Mouse (Mus musculus): ENCODE results near the gene Tnp2.

Tnp2 gene

GRCm38 (mm10) chr16:10770531-10771325, 17.7 kb downstream of the Tnp2 start:
- no peak for DNase-seq (ENCODE audit: extremely low read depth, insufficient read length, low spot score)

DNA sequence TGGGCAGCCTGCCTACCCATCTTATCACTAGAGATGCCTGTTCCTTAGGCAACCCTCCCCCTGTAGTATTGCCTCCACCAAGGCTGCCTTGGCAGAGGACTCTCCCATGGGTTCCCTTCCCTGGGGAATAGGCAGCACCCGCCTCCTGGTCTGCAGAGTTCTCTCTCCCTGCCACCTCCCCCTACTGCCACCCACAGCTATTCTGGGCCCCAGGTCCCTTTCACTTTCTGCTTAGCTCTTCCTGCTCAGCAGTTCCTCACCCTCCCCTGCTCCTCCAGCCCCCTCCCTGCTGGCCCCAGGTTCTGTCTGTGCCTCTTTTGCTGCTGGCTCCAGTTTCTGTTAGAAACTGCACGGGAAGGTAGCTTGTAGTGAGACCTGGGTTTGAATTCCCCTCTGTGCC, 18.8 kb downstream of the Tnp2 start:
- DNase-seq (ENCODE audit: extremely low read depth, insufficient read length, low spot score): peak; percentile 70

GRCm38 (mm10) chr16:10768821-10769220, 19.6 kb downstream of the Tnp2 start:
- DNase-seq (ENCODE audit: extremely low read depth, insufficient read length, low spot score): peak; percentile 51

GRCm38 (mm10) chr16:10767158-10767557, 21.3 kb downstream of the Tnp2 start:
- no peak for DNase-seq (ENCODE audit: extremely low read depth, insufficient read length, low spot score)

- no peak for DNase-seq (ENCODE audit: extremely low read depth, insufficient read length, low spot score)
Observed at GRCm38 (mm10) chr16:10764323-10764722, 24.1 kb downstream of the Tnp2 start.

- DNase-seq (ENCODE audit: extremely low read depth, insufficient read length, low spot score): no peak
Observed at GRCm38 (mm10) chr16:10763540-10764264, 24.8 kb downstream of the Tnp2 start.

- no peak for DNase-seq (ENCODE audit: extremely low read depth, insufficient read length, low spot score)
Observed at GRCm38 (mm10) chr16:10762569-10763180, 25.8 kb downstream of the Tnp2 start.

GRCm38 (mm10) chr16:10761182-10761581, 27.3 kb downstream of the Tnp2 start:
- DNase-seq (ENCODE audit: extremely low read depth, insufficient read length, low spot score): no peak

- no peak for DNase-seq (ENCODE audit: extremely low read depth, insufficient read length, low spot score)
Observed at GRCm38 (mm10) chr16:10756168-10756567, 32.3 kb downstream of the Tnp2 start.

GRCm38 (mm10) chr16:10754521-10755296, 33.8 kb downstream of the Tnp2 start:
- peak; percentile 96 for DNase-seq (ENCODE audit: extremely low read depth, insufficient read length, low spot score)

DNA sequence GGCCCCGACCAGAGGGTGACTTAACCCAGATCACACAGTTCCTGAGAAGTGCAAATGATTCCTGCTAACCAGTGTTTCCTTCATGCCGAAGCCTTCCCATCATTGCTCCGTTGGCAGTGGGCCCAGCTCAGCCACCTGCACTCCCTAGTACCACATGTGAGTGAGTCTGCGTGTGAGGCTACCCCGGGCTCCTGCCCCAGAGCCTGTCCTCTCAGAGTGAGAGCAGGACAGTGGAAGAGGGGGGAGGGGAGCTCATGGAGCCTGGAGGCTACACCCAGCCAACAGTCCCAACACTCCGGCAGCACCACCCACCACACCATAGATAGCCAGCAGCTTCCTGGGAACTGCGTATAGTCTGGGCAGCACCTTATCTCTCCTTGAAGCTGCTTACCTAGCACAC, 38.6 kb downstream of the Tnp2 start:
- no peak for DNase-seq (ENCODE audit: extremely low read depth, insufficient read length, low spot score)

GRCm38 (mm10) chr16:10749226-10749625, 39.2 kb downstream of the Tnp2 start:
- no peak for DNase-seq (ENCODE audit: extremely low read depth, insufficient read length, low spot score)

GRCm38 (mm10) chr16:10741082-10741481, 47.4 kb downstream of the Tnp2 start:
- no peak for DNase-seq (ENCODE audit: extremely low read depth, insufficient read length, low spot score)

GRCm38 (mm10) chr16:10739854-10740398, 48.5 kb downstream of the Tnp2 start:
- DNase-seq (ENCODE audit: extremely low read depth, insufficient read length, low spot score): no peak

DNA sequence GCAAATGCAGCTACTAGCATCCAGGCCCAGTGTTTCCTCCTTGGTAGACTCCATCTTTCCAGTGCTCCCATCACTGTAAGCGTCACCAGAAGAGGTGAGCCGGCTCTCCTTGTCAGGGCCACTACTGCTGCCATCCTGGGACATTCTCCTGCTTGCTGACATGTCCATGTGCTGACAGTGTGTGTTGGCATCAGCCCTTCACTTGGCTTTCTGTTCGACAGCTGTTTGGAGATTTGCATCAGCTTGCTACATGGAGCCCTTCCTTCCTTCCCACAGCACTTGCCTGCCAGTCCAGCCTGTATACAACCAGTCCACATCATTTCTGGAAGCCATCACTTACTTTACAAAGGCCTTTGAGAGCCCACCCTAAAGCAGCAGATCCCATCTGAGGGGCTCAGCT, 49.6 kb downstream of the Tnp2 start:
- no peak for DNase-seq (ENCODE audit: extremely low read depth, insufficient read length, low spot score)
